Mouse (Mus musculus): ENCODE results near the gene Akna. TPM values are rescaled to one million over a fixed set of nuclear protein-coding genes. Genes with fewer than 3 reads are reported as not detected.

The Akna gene
- total RNA-seq, 2 experiments from 2014 or later, result 3.4 TPM

GRCm38 (mm10) chr4:63398854-63399609 is 4.1 kb downstream of the Akna start:
- no peak for DNase-seq (ENCODE audit: extremely low spot score in 1 of 2, low spot score in 2 of 2)
- no peak overlapping the region for H3K27ac ChIP-seq
- intact Hi-C loops (cut with DNase I), result no loop called here
- no peak for TF ChIP-seq CTCF (IDR thresholded peaks at IDR 0.05)
- H3K4me3 ChIP-seq, result no peak overlapping the region

DNA sequence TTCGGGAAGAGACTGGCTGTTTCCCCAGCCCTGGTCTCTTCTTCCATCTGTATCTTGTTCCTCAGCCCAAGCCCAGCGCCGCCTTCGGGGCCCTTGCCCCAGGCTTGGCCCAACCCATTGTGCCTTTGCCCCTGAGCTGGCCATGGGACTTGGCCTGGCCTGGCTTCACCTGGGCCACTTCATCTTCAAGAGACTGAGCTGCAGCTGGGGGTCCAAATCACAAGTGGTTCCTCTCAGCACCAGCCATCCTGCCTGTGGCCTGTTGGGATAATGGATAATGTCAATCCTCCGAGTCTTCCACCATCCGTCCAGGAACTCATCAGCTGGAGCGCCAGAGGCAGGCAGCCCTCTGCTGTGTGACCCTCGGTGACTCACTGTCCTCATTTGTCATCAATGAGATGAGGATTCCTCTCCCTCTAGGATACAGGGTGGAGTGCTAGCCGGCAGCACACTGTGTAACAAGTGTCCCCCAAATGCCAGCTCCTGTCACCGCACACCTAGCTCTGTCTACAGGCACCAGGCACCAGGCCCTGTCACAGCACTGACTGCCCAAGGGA is 5.1 kb downstream of the Akna start:
- TF ChIP-seq CTCF (IDR thresholded peaks at IDR 0.05), result no peak
- intact Hi-C loops (cut with DNase I), result no loop called here
- no peak overlapping the region for H3K4me3 ChIP-seq
- DNase-seq (ENCODE audit: extremely low spot score in 1 of 2, low spot score in 2 of 2), result no peak
- H3K27ac ChIP-seq, result no peak overlapping the region

- no peak for TF ChIP-seq CTCF (IDR thresholded peaks at IDR 0.05)
- intact Hi-C loops (cut with DNase I), result no loop called here
- no peak for DNase-seq (ENCODE audit: extremely low spot score in 1 of 2, low spot score in 2 of 2)
- H3K27ac ChIP-seq, result no peak overlapping the region
- H3K4me3 ChIP-seq, result no peak overlapping the region
These were observed 11.8 kb downstream of the Akna start for GRCm38 (mm10) chr4:63391322-63391721.

DNA sequence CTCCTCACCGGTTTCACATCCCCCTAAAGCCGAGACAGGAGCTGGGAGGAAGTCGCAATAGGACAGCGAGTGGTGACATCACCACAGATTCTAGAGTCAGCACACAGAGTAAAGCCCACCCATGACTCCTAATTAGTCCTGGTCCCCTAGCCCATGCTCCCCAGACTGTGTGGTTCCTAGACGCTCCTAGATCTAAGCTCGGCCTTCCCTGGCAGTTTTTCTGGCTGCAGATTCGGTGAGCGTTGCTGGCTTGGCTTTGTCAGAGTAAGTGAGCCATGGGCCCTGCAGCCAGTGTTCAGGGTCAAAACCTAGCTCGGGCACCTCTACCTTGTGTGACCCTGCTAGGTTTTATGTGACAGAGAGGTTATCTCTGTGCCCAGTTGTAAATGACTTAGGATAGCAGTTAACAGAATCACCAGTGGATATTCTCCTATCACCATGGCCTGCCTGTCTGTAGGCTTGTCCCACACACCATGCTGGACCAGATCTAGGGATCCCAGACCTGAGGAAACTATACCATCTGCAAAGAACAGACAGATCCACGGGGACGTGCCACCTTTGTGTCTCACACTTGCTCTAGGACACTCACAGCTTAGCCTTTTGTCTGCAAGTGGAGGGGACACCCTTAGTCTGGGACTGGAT is 13.1 kb downstream of the Akna start:
- DNase-seq (ENCODE audit: extremely low spot score in 1 of 2, low spot score in 2 of 2), result no peak
- intact Hi-C loops (cut with DNase I), result no loop called here
- no peak overlapping the region for H3K4me3 ChIP-seq
- TF ChIP-seq CTCF (IDR thresholded peaks at IDR 0.05), result no peak
- H3K27ac ChIP-seq, result no peak overlapping the region

GRCm38 (mm10) chr4:63389121-63389886 is 13.8 kb downstream of the Akna start:
- intact Hi-C loops (cut with DNase I), result no loop called here
- Histone ChIP-seq H3K27ac (no peak overlapping the region), H3K4me3 (no peak overlapping the region)
- TF ChIP-seq CTCF (IDR thresholded peaks at IDR 0.05), result no peak
- no peak for DNase-seq (ENCODE audit: extremely low spot score in 1 of 2, low spot score in 2 of 2)

GRCm38 (mm10) chr4:63388029-63388428 is 15.1 kb downstream of the Akna start:
- intact Hi-C loops (cut with DNase I), result no loop called here
- Histone ChIP-seq H3K27ac (no peak overlapping the region), H3K4me3 (no peak overlapping the region)
- TF ChIP-seq CTCF (IDR thresholded peaks at IDR 0.05), result no peak
- DNase-seq (ENCODE audit: extremely low spot score in 1 of 2, low spot score in 2 of 2), result no peak

GRCm38 (mm10) chr4:63385784-63386183 is 17.4 kb downstream of the Akna start:
- H3K27ac ChIP-seq, result no peak overlapping the region
- TF ChIP-seq CTCF (IDR thresholded peaks at IDR 0.05), result no peak
- intact Hi-C loops (cut with DNase I), result no loop called here

GRCm38 (mm10) chr4:63385253-63385652 is 17.9 kb downstream of the Akna start:
- Histone ChIP-seq H3K4me3 (no peak overlapping the region), H3K27ac (no peak overlapping the region)
- DNase-seq (ENCODE audit: extremely low spot score in 1 of 2, low spot score in 2 of 2), result no peak
- no peak for TF ChIP-seq CTCF (IDR thresholded peaks at IDR 0.05)
- intact Hi-C loops (cut with DNase I), result no loop called here

More at GRCm38 (mm10) chr4:63385784-63386183, 17.4 kb downstream of the Akna start:
- H3K4me3 ChIP-seq, result no peak overlapping the region
- no peak for DNase-seq (ENCODE audit: extremely low spot score in 1 of 2, low spot score in 2 of 2)

DNA sequence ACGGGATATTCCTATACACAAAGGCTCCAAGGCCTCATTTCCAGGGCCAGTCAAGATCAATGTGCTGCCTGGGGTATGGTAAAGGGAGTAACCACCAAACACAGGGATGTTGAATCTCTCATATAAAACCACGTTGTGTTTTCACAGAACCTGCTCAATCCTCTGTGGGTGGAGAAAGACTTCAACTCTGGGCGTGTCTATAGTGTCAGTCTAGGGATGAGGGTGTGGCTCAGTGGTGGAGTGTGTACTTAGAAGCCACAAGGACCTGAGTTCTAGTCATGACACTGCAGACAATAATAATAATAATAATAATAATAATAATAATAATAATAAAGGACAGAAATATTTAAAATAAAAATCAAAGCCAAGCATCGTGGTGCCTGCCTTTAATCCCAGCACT is 18.9 kb downstream of the Akna start:
- no peak for TF ChIP-seq CTCF (IDR thresholded peaks at IDR 0.05)
- intact Hi-C loops (cut with DNase I), result no loop called here
- H3K4me3 ChIP-seq, result no peak overlapping the region
- H3K27ac ChIP-seq, result no peak overlapping the region
- DNase-seq (ENCODE audit: extremely low spot score in 1 of 2, low spot score in 2 of 2), result no peak

- TF ChIP-seq CTCF (IDR thresholded peaks at IDR 0.05), result no peak
- DNase-seq (ENCODE audit: extremely low spot score in 1 of 2, low spot score in 2 of 2), result no peak
- no peak overlapping the region for H3K27ac ChIP-seq
- no peak overlapping the region for H3K4me3 ChIP-seq
- intact Hi-C loops (cut with DNase I), result no loop called here
These were observed 19.7 kb downstream of the Akna start for GRCm38 (mm10) chr4:63383474-63383873.

DNA sequence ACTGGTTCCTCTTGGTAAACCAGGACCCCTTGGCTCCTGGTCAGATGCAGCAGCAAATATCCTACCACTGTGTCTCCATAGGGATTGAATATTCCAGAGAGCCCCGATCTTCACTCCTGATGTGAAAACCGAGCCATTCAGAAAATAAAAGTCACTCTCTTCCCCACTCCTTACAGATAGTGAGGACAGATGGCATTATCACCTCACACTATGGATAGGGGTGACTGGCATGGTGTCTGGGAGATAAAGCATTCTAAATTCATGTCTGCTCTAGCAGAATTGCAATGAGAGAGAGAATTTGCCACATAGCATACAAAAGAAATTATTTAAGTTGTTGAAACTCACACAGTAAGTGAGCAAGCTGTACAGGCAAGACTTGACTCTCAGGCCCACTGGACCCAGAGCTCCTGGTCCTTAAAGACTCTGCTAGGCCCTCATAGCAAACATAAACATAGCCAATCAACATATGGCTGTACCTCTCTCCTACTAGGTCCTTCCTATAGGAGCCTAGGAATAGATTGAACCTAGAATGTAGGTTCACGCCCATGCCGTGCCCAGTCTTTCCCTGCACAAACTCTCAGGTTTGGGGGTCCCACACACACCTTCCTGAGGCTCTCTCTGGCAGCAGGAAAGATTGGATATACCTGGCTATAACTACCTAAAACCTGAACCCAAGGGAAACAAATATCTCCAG is 20.3 kb downstream of the Akna start:
- TF ChIP-seq CTCF (IDR thresholded peaks at IDR 0.05), result no peak
- no peak overlapping the region for H3K27ac ChIP-seq
- H3K4me3 ChIP-seq, result no peak overlapping the region
- intact Hi-C loops (cut with DNase I), result no loop called here
- no peak for DNase-seq (ENCODE audit: extremely low spot score in 1 of 2, low spot score in 2 of 2)

All from left cerebral cortex, adult 2 months (tissue).